ENCODE assay signal across 8 mouse cellular contexts in the genomic region with DNA sequence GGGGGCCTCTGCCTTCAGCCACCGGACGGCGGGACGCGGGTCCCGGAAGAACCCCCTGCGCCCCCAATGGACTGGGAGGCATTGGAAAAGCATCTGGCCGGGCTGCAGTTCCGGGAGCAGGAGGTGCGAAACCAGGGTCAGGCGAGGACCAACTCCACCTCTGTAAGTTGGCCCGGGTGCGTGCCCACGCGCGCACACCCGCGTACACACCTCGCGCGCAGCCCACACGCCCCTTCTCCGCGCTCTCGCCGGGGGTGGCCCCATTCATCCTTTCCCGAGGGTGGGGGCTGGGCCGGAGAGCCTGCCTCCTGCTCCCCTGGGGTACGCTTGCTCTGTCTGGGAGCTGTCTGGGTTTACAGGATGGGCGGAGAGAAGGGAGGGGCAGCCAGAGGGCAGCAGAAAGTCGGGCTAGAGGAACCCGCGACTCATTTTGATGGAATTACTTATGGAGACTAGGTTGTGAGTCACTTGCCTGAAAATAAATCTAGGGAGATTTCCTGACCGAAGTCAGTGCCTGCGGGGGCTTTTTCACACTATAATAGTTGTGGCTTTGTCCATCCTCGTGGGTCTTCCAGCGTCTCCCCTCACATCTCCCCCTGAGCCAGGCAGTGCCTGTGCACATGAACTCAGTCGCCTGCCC.
DNase-seq lines count a peak whose midpoint lies in the region; ATAC-seq lines count a peak whose summit lies in the region.

No protein-coding gene starts in this region.

- H3K27ac ChIP-seq in hindbrain, embryonic 12.5 days: peak overlapping the region; percentile 86

- peak; percentile 8 for DNase-seq in cerebellum, adult 11 months
- DNase-seq in cerebellum, adult 9-10 months: no peak
- peak; percentile 38 to 44 for DNase-seq in frontal cortex, postnatal 14 days (ENCODE audit: low spot score in 2 of 2)
- DNase-seq in layer of hippocampus, postnatal 36 days: peak; percentile 64 to 66
- peak; percentile 44 for DNase-seq in lung, postnatal 14 days
- DNase-seq in right cerebral cortex, postnatal 25 days: peak; percentile 62

- peaks cover 10% of the 10 kb centered on the region for H3K27me3 ChIP-seq in hindbrain, embryonic 12.5 days

- no peaks in the 10 kb centered on the region for H3K36me3 ChIP-seq in hindbrain, embryonic 12.5 days

- H3K4me3 ChIP-seq in hindbrain, embryonic 12.5 days: peak overlapping the region; percentile 66

- under 1% methylated on average over 38 of the region's 38 CpGs for WGBS in hindbrain, embryonic 12.5 days

- H3K9me3 ChIP-seq in hindbrain, embryonic 12.5 days (replicated peaks): no peaks in the 10 kb centered on the region

- peak; percentile 20 for ATAC-seq in common myeloid progenitor, adult 5-6 weeks (replicated peaks; ENCODE audit: low read depth, poor library complexity, severe bottlenecking)
- peak; percentile 53 for ATAC-seq in hindbrain, embryonic 12.5 days (ENCODE audit: low FRiP score)

- H3K9ac ChIP-seq in hindbrain, embryonic 12.5 days: peak overlapping the region; percentile 78

- H3K4me1 ChIP-seq in hindbrain, embryonic 12.5 days: peaks cover 18% of the 10 kb centered on the region

- H3K4me2 ChIP-seq in hindbrain, embryonic 12.5 days (replicated peaks): peak overlapping the region; percentile 98
